Mouse (Mus musculus) intestine, embryonic 14.5 days (tissue): ENCODE results near the gene Baz1a. TPM values are rescaled to one million over a fixed set of nuclear protein-coding genes. Genes with fewer than 3 reads are reported as not detected.

Experiments used
- ATAC-seq: fragments of 200-750 bp; cut with Nextera tagmentation; replicated peaks from 2 replicates; pipeline ENCODE4 v1.8.0; 2017; ENCODE audit warnings: low read depth, moderate number of reproducible peaks, moderate TSS enrichment, moderate library complexity; ENCODE audit not compliant: low FRiP score, low TSS enrichment
- DNase-seq: peaks from one replicate; pipeline ENCODE4 v3.0.0-alpha.2; 2018; ENCODE audit warnings: low spot score
- H3K27ac ChIP-seq: fragments of 300-500 bp; sonication (generic); 2 replicates; pipeline ENCODE4 v1.5.1; 2014; ENCODE audit warnings: low read depth, mild to moderate bottlenecking, control low read depth
- H3K27me3 ChIP-seq: fragments of 300-500 bp; sonication (generic); replicated peaks from 2 replicates; pipeline ENCODE4 v1.6.1; 2014; ENCODE audit warnings: low read length, control low read depth; ENCODE audit not compliant: control insufficient read depth, insufficient read depth
- H3K36me3 ChIP-seq: fragments of 300-500 bp; sonication (generic); 2 replicates; pipeline ENCODE4 v1.6.1; 2014; ENCODE audit warnings: low read length, control low read depth; ENCODE audit not compliant: control insufficient read depth, insufficient read depth
- H3K4me1 ChIP-seq: fragments of 300-500 bp; sonication (generic); replicated peaks from 2 replicates; pipeline ENCODE4 v1.6.1; 2014; ENCODE audit warnings: low read length, control low read depth, mixed read lengths; ENCODE audit not compliant: control insufficient read depth, insufficient read depth
- H3K4me2 ChIP-seq: fragments of 300-500 bp; sonication (generic); 2 replicates; pipeline ENCODE4 v1.6.1; 2014; ENCODE audit warnings: low read length
- H3K4me3 ChIP-seq: fragments of 300-500 bp; sonication (generic); 2 replicates; pipeline ENCODE4 v1.5.1; 2014; ENCODE audit warnings: low read depth, low read length, control low read depth, mixed read lengths
- H3K9ac ChIP-seq: fragments of 300-500 bp; sonication (generic); 2 replicates; pipeline ENCODE4 v1.6.1; 2014; ENCODE audit warnings: mild to moderate bottlenecking, low read length
- H3K9me3 ChIP-seq: fragments of 300-500 bp; sonication (generic); 2 replicates; pipeline ENCODE4 v1.6.1; 2016; ENCODE audit warnings: low read length, control low read depth; ENCODE audit not compliant: control insufficient read depth
- WGBS: fragments of 180-500 bp; shearing (Covaris S2); extraction: QIAGEN DNeasy Blood & Tissue Kit; methylation state at CpG from one replicate; pipeline ENCODE4 v1.1.7; 2014; 5-methylcytosine and 5-hydroxymethylcytosine counted together
- polyA plus RNA-seq: library from polyadenylated mRNA; unstranded; fragments of >200 nt; fragmentation: Nextera tagmentation; extraction: Ambion mirVana; gene quantifications from 2 replicates; pipeline ENCODE4 v1.2.1, GENCODE M21; 2014

Baz1a gene
- polyA plus RNA-seq, 1 experiment from 2014 or later, result 28.9 TPM

- Histone ChIP-seq H3K36me3 (peaks cover 14% of the 10 kb centered on the region), H3K4me3 (no peak overlapping the region), H3K9ac (no peak overlapping the region), H3K9me3 (no peaks in the 10 kb centered on the region), H3K27me3 (no peaks in the 10 kb centered on the region), H3K27ac (no peak overlapping the region), H3K4me2 (no peak overlapping the region), H3K4me1 (no peaks in the 10 kb centered on the region)
- DNase-seq (no peak), ATAC-seq (no peak)
- 93% methylated on average over 7 of the region's 7 CpGs for WGBS
Observed at GRCm38 (mm10) chr12:55053267-55053666, 39.1 kb upstream of the Baz1a start.

GRCm38 (mm10) chr12:55051210-55052173 lies 37.3 kb upstream of the Baz1a start:
- Histone ChIP-seq H3K9me3 (no peaks in the 10 kb centered on the region), H3K36me3 (peaks cover 10% of the 10 kb centered on the region; the same call in 1 of the 2 replicates), H3K27me3 (no peaks in the 10 kb centered on the region), H3K9ac (no peak overlapping the region), H3K4me1 (no peaks in the 10 kb centered on the region), H3K4me2 (no peak overlapping the region), H3K27ac (no peak overlapping the region), H3K4me3 (no peak overlapping the region)
- DNase-seq, result no peak
- 90% methylated on average over 8 of the region's 8 CpGs for WGBS
- no peak for ATAC-seq

- H3K4me2 ChIP-seq, result no peak overlapping the region
- no peak overlapping the region for H3K9ac ChIP-seq
- H3K27me3 ChIP-seq, result no peaks in the 10 kb centered on the region
- WGBS, result 94% methylated on average over 8 of the region's 8 CpGs
- no peaks in the 10 kb centered on the region for H3K9me3 ChIP-seq
- H3K27ac ChIP-seq, result no peak overlapping the region
- DNase-seq (no peak), ATAC-seq (no peak)
- peaks cover 16% of the 10 kb centered on the region; the same call in 1 of the 2 replicates for H3K36me3 ChIP-seq
- H3K4me1 ChIP-seq, result no peaks in the 10 kb centered on the region
- H3K4me3 ChIP-seq, result no peak overlapping the region
Observed at GRCm38 (mm10) chr12:55049731-55050353, 35.7 kb upstream of the Baz1a start.

- no peaks in the 10 kb centered on the region for H3K27me3 ChIP-seq
- peaks cover 16% of the 10 kb centered on the region; the same call in 1 of the 2 replicates for H3K36me3 ChIP-seq
- no peak overlapping the region for H3K4me3 ChIP-seq
- no peak for ATAC-seq
- H3K4me1 ChIP-seq, result no peaks in the 10 kb centered on the region
- H3K9ac ChIP-seq, result no peak overlapping the region
- no peak overlapping the region for H3K27ac ChIP-seq
- H3K4me2 ChIP-seq, result no peak overlapping the region
- 74% methylated on average over 15 of the region's 15 CpGs for WGBS
- H3K9me3 ChIP-seq, result no peaks in the 10 kb centered on the region
- DNase-seq, result no peak
Observed at GRCm38 (mm10) chr12:55041011-55041410, 26.9 kb upstream of the Baz1a start.

- Histone ChIP-seq H3K27me3 (no peaks in the 10 kb centered on the region), H3K4me1 (no peaks in the 10 kb centered on the region), H3K27ac (no peak overlapping the region), H3K9me3 (no peaks in the 10 kb centered on the region), H3K9ac (no peak overlapping the region), H3K4me2 (no peak overlapping the region), H3K36me3 (no peaks in the 10 kb centered on the region), H3K4me3 (no peak overlapping the region)
- WGBS, result 39% methylated on average over 3 of the region's 3 CpGs
- DNase-seq (no peak), ATAC-seq (no peak)
Observed at GRCm38 (mm10) chr12:55027088-55027487, 12.9 kb upstream of the Baz1a start.

- Histone ChIP-seq H3K27me3 (no peaks in the 10 kb centered on the region), H3K9ac (no peak overlapping the region), H3K4me3 (no peak overlapping the region), H3K36me3 (no peaks in the 10 kb centered on the region), H3K4me2 (no peak overlapping the region), H3K4me1 (no peaks in the 10 kb centered on the region), H3K27ac (no peak overlapping the region), H3K9me3 (no peaks in the 10 kb centered on the region)
- ATAC-seq, result no peak
- WGBS, result 80% methylated on average over 2 of the region's 2 CpGs
- no peak for DNase-seq
Observed at GRCm38 (mm10) chr12:55023284-55023683, 9.1 kb upstream of the Baz1a start.

- DNase-seq (no peak), ATAC-seq (no peak)
- no peak overlapping the region for H3K9ac ChIP-seq
- no peak overlapping the region for H3K27ac ChIP-seq
- no peak overlapping the region for H3K4me2 ChIP-seq
- H3K27me3 ChIP-seq, result no peaks in the 10 kb centered on the region
- WGBS, result 88% methylated on average over 7 of the region's 7 CpGs
- H3K9me3 ChIP-seq, result no peaks in the 10 kb centered on the region
- H3K36me3 ChIP-seq, result no peaks in the 10 kb centered on the region
- H3K4me1 ChIP-seq, result no peaks in the 10 kb centered on the region
- no peak overlapping the region for H3K4me3 ChIP-seq
Observed at GRCm38 (mm10) chr12:55019421-55019877, 5.3 kb upstream of the Baz1a start.

- ATAC-seq, result no peak
- DNase-seq, result no peak
- Histone ChIP-seq H3K27ac (no peak overlapping the region), H3K9ac (no peak overlapping the region), H3K27me3 (no peaks in the 10 kb centered on the region), H3K4me2 (no peak overlapping the region), H3K36me3 (no peaks in the 10 kb centered on the region), H3K4me1 (no peaks in the 10 kb centered on the region), H3K9me3 (no peaks in the 10 kb centered on the region), H3K4me3 (no peak overlapping the region)
- WGBS, result 76% methylated on average over 9 of the region's 9 CpGs
Observed at GRCm38 (mm10) chr12:55017119-55017721, 3.1 kb upstream of the Baz1a start.
